Mouse (Mus musculus): Measurements from ENCODE around the gene Fchsd2. TPM values are rescaled to one million over a fixed set of nuclear protein-coding genes. Genes with fewer than 3 reads are reported as not detected.

The Fchsd2 gene
- polyA plus RNA-seq, 1 experiment, result 24.9 TPM

- no peak overlapping the region for H3K4me3 ChIP-seq (ENCODE audit: low read depth, low read length)
Observed at GRCm38 (mm10) chr7:101062246-101062645, 30.4 kb upstream of the Fchsd2 start.

GRCm38 (mm10) chr7:101063523-101063922 is 29.1 kb upstream of the Fchsd2 start:
- H3K4me1 ChIP-seq (ENCODE audit: control insufficient read depth, insufficient read depth, low read length), result no peaks in the 10 kb centered on the region
- H3K9ac ChIP-seq (ENCODE audit: low read depth, poor library complexity, severe bottlenecking), result no peak overlapping the region
- no peaks in the 10 kb centered on the region for H3K27me3 ChIP-seq (ENCODE audit: control insufficient read depth, insufficient read depth, low read length, poor library complexity, severe bottlenecking)
- no peaks in the 10 kb centered on the region for H3K36me3 ChIP-seq (ENCODE audit: control insufficient read depth, insufficient read depth, low read length, poor library complexity, severe bottlenecking)
- no peaks in the 10 kb centered on the region for H3K9me3 ChIP-seq (replicated peaks; ENCODE audit: control insufficient read depth, insufficient read depth, low read length, poor library complexity, severe bottlenecking)
- no peak overlapping the region for H3K4me3 ChIP-seq (ENCODE audit: low read depth, low read length)
- TF ChIP-seq EP300 (IDR thresholded peaks at IDR 0.05; ENCODE audit: insufficient read depth, low read depth, low read length), result no peak
- no peak overlapping the region for H3K27ac ChIP-seq (ENCODE audit: insufficient read depth, low read length)

More at GRCm38 (mm10) chr7:101062246-101062645, 30.4 kb upstream of the Fchsd2 start:
- Histone ChIP-seq H3K27me3 (ENCODE audit: control insufficient read depth, insufficient read depth, low read length, poor library complexity, severe bottlenecking) (no peaks in the 10 kb centered on the region), H3K27ac (ENCODE audit: insufficient read depth, low read length) (no peak overlapping the region), H3K9ac (ENCODE audit: low read depth, poor library complexity, severe bottlenecking) (0 out of 2 replicates have a peak overlapping the region, but pooled peaks have one; percentile 13), H3K36me3 (ENCODE audit: control insufficient read depth, insufficient read depth, low read length, poor library complexity, severe bottlenecking) (no peaks in the 10 kb centered on the region), H3K9me3 (replicated peaks; ENCODE audit: control insufficient read depth, insufficient read depth, low read length, poor library complexity, severe bottlenecking) (no peaks in the 10 kb centered on the region), H3K4me1 (ENCODE audit: control insufficient read depth, insufficient read depth, low read length) (no peaks in the 10 kb centered on the region)
- TF ChIP-seq POLR2A (IDR thresholded peaks at IDR 0.05; ENCODE audit: insufficient read depth, low read length) (no peak), CTCF (IDR thresholded peaks at IDR 0.05; ENCODE audit: low read depth, low read length) (no peak)

GRCm38 (mm10) chr7:101064697-101065688 is 27.7 kb upstream of the Fchsd2 start:
- H3K4me3 ChIP-seq (ENCODE audit: low read depth, low read length), result no peak overlapping the region
- TF ChIP-seq CTCF (IDR thresholded peaks at IDR 0.05; ENCODE audit: low read depth, low read length) (no peak), EP300 (IDR thresholded peaks at IDR 0.05; ENCODE audit: insufficient read depth, low read depth, low read length) (no peak), POLR2A (IDR thresholded peaks at IDR 0.05; ENCODE audit: insufficient read depth, low read length) (no peak)
- H3K27me3 ChIP-seq (ENCODE audit: control insufficient read depth, insufficient read depth, low read length, poor library complexity, severe bottlenecking), result no peaks in the 10 kb centered on the region
- H3K4me1 ChIP-seq (ENCODE audit: control insufficient read depth, insufficient read depth, low read length), result no peaks in the 10 kb centered on the region
- H3K36me3 ChIP-seq (ENCODE audit: control insufficient read depth, insufficient read depth, low read length, poor library complexity, severe bottlenecking), result no peaks in the 10 kb centered on the region
- H3K27ac ChIP-seq (ENCODE audit: insufficient read depth, low read length), result no peak overlapping the region
- no peaks in the 10 kb centered on the region for H3K9me3 ChIP-seq (replicated peaks; ENCODE audit: control insufficient read depth, insufficient read depth, low read length, poor library complexity, severe bottlenecking)
- no peak overlapping the region for H3K9ac ChIP-seq (ENCODE audit: low read depth, poor library complexity, severe bottlenecking)

GRCm38 (mm10) chr7:101066009-101066408 is 26.7 kb upstream of the Fchsd2 start:
- no peak overlapping the region for H3K27ac ChIP-seq (ENCODE audit: insufficient read depth, low read length)
- no peak overlapping the region for H3K4me3 ChIP-seq (ENCODE audit: low read depth, low read length)
- H3K4me1 ChIP-seq (ENCODE audit: control insufficient read depth, insufficient read depth, low read length), result no peaks in the 10 kb centered on the region
- TF ChIP-seq CTCF (IDR thresholded peaks at IDR 0.05; ENCODE audit: low read depth, low read length) (no peak), EP300 (IDR thresholded peaks at IDR 0.05; ENCODE audit: insufficient read depth, low read depth, low read length) (no peak), POLR2A (IDR thresholded peaks at IDR 0.05; ENCODE audit: insufficient read depth, low read length) (no peak)
- no peak overlapping the region for H3K9ac ChIP-seq (ENCODE audit: low read depth, poor library complexity, severe bottlenecking)
- H3K36me3 ChIP-seq (ENCODE audit: control insufficient read depth, insufficient read depth, low read length, poor library complexity, severe bottlenecking), result no peaks in the 10 kb centered on the region
- no peaks in the 10 kb centered on the region for H3K27me3 ChIP-seq (ENCODE audit: control insufficient read depth, insufficient read depth, low read length, poor library complexity, severe bottlenecking)
- H3K9me3 ChIP-seq (replicated peaks; ENCODE audit: control insufficient read depth, insufficient read depth, low read length, poor library complexity, severe bottlenecking), result no peaks in the 10 kb centered on the region

GRCm38 (mm10) chr7:101066650-101067346 is 25.9 kb upstream of the Fchsd2 start:
- TF ChIP-seq CTCF (IDR thresholded peaks at IDR 0.05; ENCODE audit: low read depth, low read length) (no peak), POLR2A (IDR thresholded peaks at IDR 0.05; ENCODE audit: insufficient read depth, low read length) (no peak), EP300 (IDR thresholded peaks at IDR 0.05; ENCODE audit: insufficient read depth, low read depth, low read length) (no peak)
- H3K27me3 ChIP-seq (ENCODE audit: control insufficient read depth, insufficient read depth, low read length, poor library complexity, severe bottlenecking), result no peaks in the 10 kb centered on the region
- H3K4me1 ChIP-seq (ENCODE audit: control insufficient read depth, insufficient read depth, low read length), result no peaks in the 10 kb centered on the region
- H3K9me3 ChIP-seq (replicated peaks; ENCODE audit: control insufficient read depth, insufficient read depth, low read length, poor library complexity, severe bottlenecking), result no peaks in the 10 kb centered on the region
- no peak overlapping the region for H3K9ac ChIP-seq (ENCODE audit: low read depth, poor library complexity, severe bottlenecking)
- no peak overlapping the region for H3K4me3 ChIP-seq (ENCODE audit: low read depth, low read length)
- H3K36me3 ChIP-seq (ENCODE audit: control insufficient read depth, insufficient read depth, low read length, poor library complexity, severe bottlenecking), result no peaks in the 10 kb centered on the region
- no peak overlapping the region for H3K27ac ChIP-seq (ENCODE audit: insufficient read depth, low read length)

GRCm38 (mm10) chr7:101067521-101067920 is 25.1 kb upstream of the Fchsd2 start:
- H3K27me3 ChIP-seq (ENCODE audit: control insufficient read depth, insufficient read depth, low read length, poor library complexity, severe bottlenecking), result no peaks in the 10 kb centered on the region
- no peaks in the 10 kb centered on the region for H3K4me1 ChIP-seq (ENCODE audit: control insufficient read depth, insufficient read depth, low read length)
- no peak overlapping the region for H3K4me3 ChIP-seq (ENCODE audit: low read depth, low read length)
- TF ChIP-seq POLR2A (IDR thresholded peaks at IDR 0.05; ENCODE audit: insufficient read depth, low read length) (no peak), EP300 (IDR thresholded peaks at IDR 0.05; ENCODE audit: insufficient read depth, low read depth, low read length) (no peak), CTCF (IDR thresholded peaks at IDR 0.05; ENCODE audit: low read depth, low read length) (no peak)
- H3K27ac ChIP-seq (ENCODE audit: insufficient read depth, low read length), result no peak overlapping the region
- H3K36me3 ChIP-seq (ENCODE audit: control insufficient read depth, insufficient read depth, low read length, poor library complexity, severe bottlenecking), result no peaks in the 10 kb centered on the region
- no peak overlapping the region for H3K9ac ChIP-seq (ENCODE audit: low read depth, poor library complexity, severe bottlenecking)
- H3K9me3 ChIP-seq (replicated peaks; ENCODE audit: control insufficient read depth, insufficient read depth, low read length, poor library complexity, severe bottlenecking), result no peaks in the 10 kb centered on the region
